In genomic region chr5:113870393-113871040, GRCm38 (mm10) we compare ENCODE assay signal across 8 mouse cellular contexts. TPM values are rescaled to one million over a fixed set of nuclear protein-coding genes. Genes with fewer than 3 reads are reported as not detected.
DNase-seq lines count a peak whose midpoint lies in the region; ATAC-seq and TF ChIP-seq lines count a peak whose summit lies in the region.

No protein-coding gene starts in this region.

- peaks cover 2% of the 10 kb centered on the region; the same call in 1 of the 2 replicates for H3K36me3 ChIP-seq in lung, embryonic 16.5 days (ENCODE audit: control insufficient read depth, insufficient read depth, low read length)
- H3K36me3 ChIP-seq in stomach, embryonic 15.5 days, result no peaks in the 10 kb centered on the region; the same call in 1 of the 2 replicates

- H3K27me3 ChIP-seq in lung, embryonic 16.5 days (ENCODE audit: control insufficient read depth, insufficient read depth, low read depth, low read length), result no peaks in the 10 kb centered on the region
- no peaks in the 10 kb centered on the region for H3K27me3 ChIP-seq in stomach, embryonic 15.5 days (replicated peaks)
- no peaks in the 10 kb centered on the region for H3K27me3 ChIP-seq in cerebellum, adult 2 months (ENCODE audit: control insufficient read depth, insufficient read depth, low read length)

- no peak overlapping the region for H3K9ac ChIP-seq in lung, embryonic 16.5 days (ENCODE audit: low read length)
- no peak overlapping the region for H3K9ac ChIP-seq in stomach, embryonic 15.5 days

- H3K9me3 ChIP-seq in lung, embryonic 16.5 days (ENCODE audit: control insufficient read depth, low read length), result no peaks in the 10 kb centered on the region
- no peaks in the 10 kb centered on the region for H3K9me3 ChIP-seq in stomach, embryonic 15.5 days

- ATAC-seq in lung, embryonic 16.5 days (ENCODE audit: low read depth), result no peak
- ATAC-seq in stomach, embryonic 15.5 days (ENCODE audit: insufficient read depth, low FRiP score, low read depth), result no peak

- H3K4me1 ChIP-seq in lung, embryonic 16.5 days (replicated peaks; ENCODE audit: control insufficient read depth, insufficient read depth, low read length), result peaks cover 57% of the 10 kb centered on the region
- peaks cover 54% of the 10 kb centered on the region for H3K4me1 ChIP-seq in stomach, embryonic 15.5 days
- peaks cover 48% of the 10 kb centered on the region for H3K4me1 ChIP-seq in cerebellum, adult 2 months (ENCODE audit: control insufficient read depth, insufficient read depth, low read length)

- H3K4me3 ChIP-seq in lung, embryonic 16.5 days (ENCODE audit: low read length), result no peak overlapping the region
- no peak overlapping the region for H3K4me3 ChIP-seq in stomach, embryonic 15.5 days (replicated peaks)
- no peak overlapping the region for H3K4me3 ChIP-seq in cerebellum, adult 2 months (replicated peaks; ENCODE audit: insufficient read depth, low read depth, low read length)

- DNase-seq in lung, postnatal 25 days (ENCODE audit: low spot score), result no peak
- DNase-seq in gastrocnemius, postnatal 10 days, result peak; percentile 48
- DNase-seq in kidney, postnatal 25 days, result peak; percentile 30 to 65
- DNase-seq in urinary bladder, adult 18-20 months (ENCODE audit: low spot score in 2 of 2), result no peak
- no peak for DNase-seq in spleen, adult 18-20 months
- DNase-seq in cerebellum, adult 2 months, result no peak

- peak overlapping the region; percentile 53 for H3K27ac ChIP-seq in lung, embryonic 16.5 days (ENCODE audit: low read length)
- H3K27ac ChIP-seq in stomach, embryonic 15.5 days, result peak overlapping the region; percentile 67
- H3K27ac ChIP-seq in cerebellum, adult 2 months (ENCODE audit: insufficient read depth, low read length), result no peak overlapping the region

- H3K4me2 ChIP-seq in lung, embryonic 16.5 days (ENCODE audit: low read depth, low read length), result no peak overlapping the region
- H3K4me2 ChIP-seq in stomach, embryonic 15.5 days, result no peak overlapping the region

- no peak for TF ChIP-seq CTCF in cerebellum, adult 2 months (IDR thresholded peaks at IDR 0.05; ENCODE audit: borderline replicate concordance, insufficient read depth, low read depth, low read length)

- WGBS in lung, embryonic 16.5 days, result 41% methylated on average over 21 of the region's 21 CpGs
- 52% methylated on average over 21 of the region's 21 CpGs for WGBS in stomach, embryonic 15.5 days
- WGBS in cerebellum, adult 2 months, result 31% methylated on average over 21 of the region's 21 CpGs

- no peak for TF ChIP-seq POLR2A in cerebellum, adult 2 months (IDR thresholded peaks at IDR 0.05; ENCODE audit: borderline replicate concordance, insufficient read depth, low read length)

RNA-seq across cellular contexts. Expression of gene Coro1c, which starts 38.0 kb away (rescaled TPM):
- 131 and 138 TPM in 2 replicates for polyA plus RNA-seq in lung, embryonic 16.5 days (2015; fragmentation: Nextera tagmentation; extraction: Ambion mirVana)
- 10 to 100 TPM; 39.1 to 48.9 TPM for total RNA-seq in gastrocnemius, postnatal 10 days (2021)
- polyA plus RNA-seq in stomach, embryonic 15.5 days (2015; fragmentation: Nextera tagmentation; extraction: Ambion mirVana), result 129 and 144 TPM in 2 replicates
- polyA plus RNA-seq in cerebellum, adult 2 months (2012; rRNA removed), result 90.2 and 94.1 TPM in 2 replicates

RNA-seq across cellular contexts. Expression of gene Selplg, which starts 38.1 kb away (rescaled TPM):
- 7.4 and 9.5 TPM in 2 replicates for polyA plus RNA-seq in lung, embryonic 16.5 days (2015; fragmentation: Nextera tagmentation; extraction: Ambion mirVana)
- 1 to 10 TPM; 1.8 to 3.3 TPM for total RNA-seq in gastrocnemius, postnatal 10 days (2021)
- 5.8 and 7.5 TPM in 2 replicates for polyA plus RNA-seq in stomach, embryonic 15.5 days (2015; fragmentation: Nextera tagmentation; extraction: Ambion mirVana)
- polyA plus RNA-seq in cerebellum, adult 2 months (2012; rRNA removed), result 12.0 and 13.6 TPM in 2 replicates

Comparison
In these comparisons a context has a peak if more than half of its experiments do, and no peak if none do; other contexts are left out.
1. DNase-seq: peak in gastrocnemius, postnatal 10 days (single experiment) and kidney, postnatal 25 days (2 of 2); none in lung, postnatal 25 days (single experiment), urinary bladder, adult 18-20 months (0 of 2), spleen, adult 18-20 months (0 of 2) and cerebellum, adult 2 months (0 of 2).